Comparison of ENCODE assay signal across 22 mouse cellular contexts in genomic region chr19:8642086-8642485, GRCm38 (mm10). TPM values are rescaled to one million over a fixed set of nuclear protein-coding genes. Genes with fewer than 3 reads are reported as not detected.
A peak's percentile ranks its signal among the peaks of the same experiment; 100 is the strongest.
DNase-seq lines count a peak whose midpoint lies in the region; ATAC-seq and TF ChIP-seq lines count a peak whose summit lies in the region.
"Had no signal": no experiment of that assay in that cellular context is flagged by ENCODE, and none has a peak within 500 bp of the region (broad histone marks: within the 10 kb centered on the region; RNA-seq: fewer than 3 reads in every experiment).

No protein-coding gene starts in this region.

- H3K36me3 ChIP-seq in kidney, embryonic 14.5 days (ENCODE audit: control insufficient read depth, insufficient read depth, low read length), result no peaks in the 10 kb centered on the region
- no peaks in the 10 kb centered on the region for H3K36me3 ChIP-seq in liver, postnatal 0 days (replicated peaks; ENCODE audit: insufficient read depth, low read length)
- H3K36me3 ChIP-seq: embryonic facial prominence, embryonic 12.5 days; forebrain, embryonic 15.5 days; heart, embryonic 13.5 days; hindbrain, embryonic 12.5 days had no signal

- no peaks in the 10 kb centered on the region for H3K9me3 ChIP-seq in kidney, embryonic 14.5 days (ENCODE audit: control insufficient read depth, low read length)
- no peaks in the 10 kb centered on the region for H3K9me3 ChIP-seq in liver, postnatal 0 days (ENCODE audit: low read length)
- H3K9me3 ChIP-seq: embryonic facial prominence, embryonic 12.5 days; forebrain, embryonic 15.5 days; heart, embryonic 13.5 days; hindbrain, embryonic 12.5 days had no signal

- WGBS in kidney, embryonic 14.5 days, result 47% methylated on average over 5 of the region's 5 CpGs
- 24% methylated on average over 5 of the region's 5 CpGs for WGBS in liver, postnatal 0 days (ENCODE audit: insufficient replicate concordance)

- H3K27ac ChIP-seq in kidney, embryonic 14.5 days (ENCODE audit: low read depth, low read length), result no peak overlapping the region
- no peak overlapping the region for H3K27ac ChIP-seq in liver, postnatal 0 days (ENCODE audit: low read depth)
- H3K27ac ChIP-seq: embryonic facial prominence, embryonic 12.5 days; forebrain, embryonic 15.5 days; heart, embryonic 13.5 days; hindbrain, embryonic 12.5 days had no signal

- TF ChIP-seq CTCF in liver, postnatal 0 days (IDR thresholded peaks at IDR 0.05; ENCODE audit: low read depth), result no peak

- H3K4me1 ChIP-seq in kidney, embryonic 14.5 days (ENCODE audit: control insufficient read depth, insufficient read depth, low read length), result peaks cover 6% of the 10 kb centered on the region; the same call in 1 of the 2 replicates
- no peaks in the 10 kb centered on the region for H3K4me1 ChIP-seq in liver, postnatal 0 days (ENCODE audit: insufficient read depth)
- H3K4me1 ChIP-seq: forebrain, embryonic 15.5 days; heart, embryonic 13.5 days; hindbrain, embryonic 12.5 days had no signal

- no peak overlapping the region for H3K9ac ChIP-seq in kidney, embryonic 14.5 days (ENCODE audit: low read depth, low read length)
- no peak overlapping the region for H3K9ac ChIP-seq in liver, postnatal 0 days (replicated peaks)
- H3K9ac ChIP-seq: embryonic facial prominence, embryonic 12.5 days; forebrain, embryonic 15.5 days; heart, embryonic 13.5 days; hindbrain, embryonic 12.5 days had no signal

- no peak for TF ChIP-seq EP300 in liver, postnatal 0 days (IDR thresholded peaks at IDR 0.05; ENCODE audit: low read depth)

- ATAC-seq in megakaryocyte, adult 5-6 weeks (ENCODE audit: poor library complexity, severe bottlenecking), result peak; percentile 91
- ATAC-seq in kidney, embryonic 14.5 days (ENCODE audit: low FRiP score, low TSS enrichment), result no peak
- ATAC-seq in liver, postnatal 0 days, result no peak
- ATAC-seq: forebrain, embryonic 15.5 days; hindbrain, embryonic 16.5 days; inflammation-experienced regulatory T-cells, adult 6 months had no signal

- peak; percentile 12 for DNase-seq in lung, postnatal 36 days
- DNase-seq in lung, adult 18-20 months, result no peak
- peak; percentile 61 for DNase-seq in MEL-GATA-1-ER (ENCODE audit: extremely low read depth, low read depth)
- no peak for DNase-seq in liver, postnatal 0 days
- DNase-seq: adrenal gland, adult 2 months; adrenal gland, postnatal 36 days; cerebellum, adult 8-10 months; cerebellum, postnatal 14 days; gastrocnemius, postnatal 25 days; heart, adult 11 months; heart, postnatal 36 days had no signal

- H3K4me3 ChIP-seq in kidney, embryonic 14.5 days (ENCODE audit: low read length), result no peak overlapping the region
- H3K4me3 ChIP-seq in liver, postnatal 0 days (ENCODE audit: low read depth, low read length), result no peak overlapping the region
- H3K4me3 ChIP-seq: embryonic facial prominence, embryonic 12.5 days; forebrain, embryonic 15.5 days; heart, embryonic 13.5 days; hindbrain, embryonic 12.5 days had no signal

- no peaks in the 10 kb centered on the region for H3K27me3 ChIP-seq in kidney, embryonic 14.5 days (ENCODE audit: control insufficient read depth, insufficient read depth, low read length)
- H3K27me3 ChIP-seq in liver, postnatal 0 days (ENCODE audit: insufficient read depth, low read length), result no peaks in the 10 kb centered on the region
- H3K27me3 ChIP-seq: embryonic facial prominence, embryonic 12.5 days; forebrain, embryonic 15.5 days; heart, embryonic 13.5 days; hindbrain, embryonic 12.5 days had no signal

- no peak overlapping the region for H3K4me2 ChIP-seq in kidney, embryonic 14.5 days (replicated peaks; ENCODE audit: low read depth, low read length)
- no peak overlapping the region for H3K4me2 ChIP-seq in liver, postnatal 0 days (ENCODE audit: low read depth, low read length)
- H3K4me2 ChIP-seq: embryonic facial prominence, embryonic 12.5 days; forebrain, embryonic 15.5 days; heart, embryonic 13.5 days; hindbrain, embryonic 12.5 days had no signal

RNA-seq across cellular contexts. Expression of gene Chrm1, which starts 21.5 kb away (rescaled TPM):
- total RNA-seq in megakaryocyte, adult 5-6 weeks (2015), result 0.16 and 0.25 TPM in 2 replicates
- total RNA-seq in megakaryocyte, adult 5-6 weeks (2017), result 0.04 TPM in 2 replicates
- polyA plus RNA-seq in kidney, embryonic 14.5 days (2014; fragmentation: Nextera tagmentation; extraction: Ambion mirVana), result 0.13 TPM in 1 of 2 replicates, not detected in the other
- not detected in 2 replicates for polyA plus RNA-seq in liver, postnatal 0 days (2015; fragmentation: Nextera tagmentation; extraction: Ambion mirVana)
- total RNA-seq: gastrocnemius, adult 18-20 months; gastrocnemius, postnatal 25 days; heart, postnatal 36 days had no signal
- polyA plus RNA-seq: C2C12; heart, embryonic 13.5 days; heart, postnatal 0 days; inflammation-experienced regulatory T-cells, adult 6 months had no signal

RNA-seq across cellular contexts. Expression of gene Slc22a6, which starts 24.2 kb away (rescaled TPM):
- not detected in 2 replicates for total RNA-seq in megakaryocyte, adult 5-6 weeks (2015)
- not detected in 2 replicates for total RNA-seq in megakaryocyte, adult 5-6 weeks (2017)
- 1.2 and 3.2 TPM in 2 replicates for polyA plus RNA-seq in kidney, embryonic 14.5 days (2014; fragmentation: Nextera tagmentation; extraction: Ambion mirVana)
- polyA plus RNA-seq in liver, postnatal 0 days (2015; fragmentation: Nextera tagmentation; extraction: Ambion mirVana), result not detected in 2 replicates
- total RNA-seq: adrenal gland, adult 2 months; adrenal gland, postnatal 36 days; gastrocnemius, adult 18-20 months; gastrocnemius, postnatal 25 days; heart, postnatal 36 days had no signal
- polyA plus RNA-seq: adrenal gland, adult 2 months; C2C12; heart, embryonic 13.5 days; heart, postnatal 0 days; inflammation-experienced regulatory T-cells, adult 6 months had no signal

RNA-seq across cellular contexts. Expression of gene Slc22a8, which starts 51.0 kb away (rescaled TPM):
- not detected in 2 replicates for total RNA-seq in megakaryocyte, adult 5-6 weeks (2015)
- total RNA-seq in megakaryocyte, adult 5-6 weeks (2017), result not detected in 2 replicates
- 1.7 and 3.9 TPM in 2 replicates for polyA plus RNA-seq in kidney, embryonic 14.5 days (2014; fragmentation: Nextera tagmentation; extraction: Ambion mirVana)
- 0.27 TPM in 2 replicates for polyA plus RNA-seq in liver, postnatal 0 days (2015; fragmentation: Nextera tagmentation; extraction: Ambion mirVana)
- total RNA-seq: gastrocnemius, adult 18-20 months; gastrocnemius, postnatal 25 days; heart, postnatal 36 days had no signal
- polyA plus RNA-seq: C2C12; inflammation-experienced regulatory T-cells, adult 6 months had no signal

Comparison
In these comparisons a context has a peak if more than half of its experiments do, and no peak if none do; other contexts are left out.
1. DNase-seq: peak in lung, postnatal 36 days (single experiment) and MEL-GATA-1-ER (single experiment); none in lung, adult 18-20 months (0 of 2) and liver, postnatal 0 days (single experiment).